ENCODE assay signal across 1 mouse cellular context in the genomic region with DNA sequence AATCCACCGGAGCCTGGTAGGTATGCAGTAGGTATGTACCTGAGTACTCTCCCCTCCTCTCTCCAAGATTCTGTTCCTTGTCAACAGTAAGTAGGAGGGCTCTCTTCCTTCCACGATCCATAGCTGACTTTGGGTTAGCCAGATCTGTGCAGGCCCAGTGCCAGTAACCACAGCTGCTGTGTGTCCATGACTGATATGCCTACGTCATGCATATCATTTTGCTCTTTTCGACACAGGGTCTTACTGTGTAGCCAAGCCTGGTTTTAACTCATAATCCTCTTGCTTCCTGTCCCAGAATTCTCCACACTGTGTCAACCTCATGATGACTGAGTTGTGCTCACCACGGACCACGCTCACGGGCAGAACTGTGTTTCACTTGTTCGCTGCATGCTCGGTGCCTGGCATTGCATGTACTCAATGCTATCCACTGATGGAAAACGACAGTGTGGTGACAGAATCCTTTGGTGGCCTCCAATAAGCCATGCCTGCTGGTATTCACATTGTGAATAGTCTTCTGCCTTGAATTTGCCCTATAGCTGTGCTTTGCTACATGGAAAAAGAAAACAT.
TF ChIP-seq lines count a peak whose summit lies in the region.

No protein-coding gene starts in this region.

TF ChIP-seq in MEL, 35 proteins besides CTCF, POLR2A, EP300 and RAD21 (continued from another document):
- TF ChIP-seq TCF12 (IDR thresholded peaks at IDR 0.05; ENCODE audit: low read depth, low read length) = peak; percentile 93
TF ChIP-seq in MEL: peak in this region for 9.
